16 mouse cellular contexts compared by ENCODE assay signal in genomic region chr11:51962277-51962676, GRCm38 (mm10). TPM values are rescaled to one million over a fixed set of nuclear protein-coding genes. Genes with fewer than 3 reads are reported as not detected.
A peak's percentile ranks its signal among the peaks of the same experiment; 100 is the strongest.
DNase-seq lines count a peak whose midpoint lies in the region; ATAC-seq and TF ChIP-seq lines count a peak whose summit lies in the region.
"Had no signal": no experiment of that assay in that cellular context is flagged by ENCODE, and none has a peak within 500 bp of the region (broad histone marks: within the 10 kb centered on the region; RNA-seq: fewer than 3 reads in every experiment).

No protein-coding gene starts in this region.

- H3K9ac ChIP-seq in stomach, postnatal 0 days (ENCODE audit: low read length), result no peak overlapping the region
- no peak overlapping the region for H3K9ac ChIP-seq in midbrain, embryonic 11.5 days (ENCODE audit: low read length)
- H3K9ac ChIP-seq: embryonic facial prominence, embryonic 12.5 days; forebrain, embryonic 12.5 days had no signal

- 71% methylated on average over 7 of the region's 7 CpGs for WGBS in thymus, adult 2 months
- WGBS in stomach, postnatal 0 days, result 92% methylated on average over 7 of the region's 7 CpGs
- WGBS in midbrain, embryonic 11.5 days, result 93% methylated on average over 7 of the region's 7 CpGs

- TF ChIP-seq POLR2A in thymus, adult 2 months (IDR thresholded peaks at IDR 0.05; ENCODE audit: control insufficient read depth, extremely low read depth, insufficient read depth, low read length, poor library complexity), result no peak

- H3K27me3 ChIP-seq in thymus, adult 2 months (ENCODE audit: control insufficient read depth, insufficient read depth, low read length), result no peaks in the 10 kb centered on the region
- no peaks in the 10 kb centered on the region for H3K27me3 ChIP-seq in stomach, postnatal 0 days (ENCODE audit: control insufficient read depth, insufficient read depth, low read length)
- no peaks in the 10 kb centered on the region for H3K27me3 ChIP-seq in midbrain, embryonic 11.5 days (ENCODE audit: control insufficient read depth, insufficient read depth, low read length)
- H3K27me3 ChIP-seq: embryonic facial prominence, embryonic 12.5 days; forebrain, embryonic 12.5 days had no signal

- DNase-seq in thymus, adult 2 months, result no peak
- no peak for DNase-seq in thymus, postnatal 10 days (ENCODE audit: low spot score in 2 of 2)
- peak; percentile 88 for DNase-seq in fat pad, adult 2 months (ENCODE audit: extremely low read depth, low read depth, low spot score)
- no peak for DNase-seq in stomach, postnatal 0 days (ENCODE audit: low spot score)
- no peak for DNase-seq in midbrain, embryonic 11.5 days (ENCODE audit: low spot score, missing footprints)
- DNase-seq: adrenal gland, adult 2 months; adrenal gland, postnatal 10 days; adrenal gland, postnatal 25 days; cerebellum, adult 11-12 months; cerebellum, adult 9-10 months had no signal

- no peak for TF ChIP-seq EP300 in stomach, postnatal 0 days (optimal IDR thresholded peaks at IDR 0.05)

- no peaks in the 10 kb centered on the region for H3K36me3 ChIP-seq in thymus, adult 2 months (ENCODE audit: control insufficient read depth, insufficient read depth, low read length)
- no peaks in the 10 kb centered on the region for H3K36me3 ChIP-seq in stomach, postnatal 0 days (ENCODE audit: control insufficient read depth, insufficient read depth, low read length)
- no peaks in the 10 kb centered on the region for H3K36me3 ChIP-seq in midbrain, embryonic 11.5 days (ENCODE audit: control insufficient read depth, insufficient read depth, low read length)
- H3K36me3 ChIP-seq: embryonic facial prominence, embryonic 10.5 days; embryonic facial prominence, embryonic 12.5 days; forebrain, embryonic 10.5 days; forebrain, embryonic 12.5 days had no signal

- no peaks in the 10 kb centered on the region for H3K9me3 ChIP-seq in stomach, postnatal 0 days (ENCODE audit: control insufficient read depth, low read length)
- no peaks in the 10 kb centered on the region for H3K9me3 ChIP-seq in midbrain, embryonic 11.5 days (ENCODE audit: control insufficient read depth, low read length)
- H3K9me3 ChIP-seq: embryonic facial prominence, embryonic 10.5 days; embryonic facial prominence, embryonic 12.5 days; forebrain, embryonic 10.5 days; forebrain, embryonic 12.5 days had no signal

- peaks cover 35% of the 10 kb centered on the region for H3K4me1 ChIP-seq in thymus, adult 2 months (replicated peaks; ENCODE audit: control insufficient read depth, insufficient read depth, low read length)
- H3K4me1 ChIP-seq in stomach, postnatal 0 days (replicated peaks; ENCODE audit: control insufficient read depth, insufficient read depth), result no peaks in the 10 kb centered on the region
- H3K4me1 ChIP-seq in midbrain, embryonic 11.5 days (ENCODE audit: control insufficient read depth, insufficient read depth, low read length), result no peaks in the 10 kb centered on the region
- H3K4me1 ChIP-seq: embryonic facial prominence, embryonic 12.5 days; forebrain, embryonic 12.5 days had no signal

- no peak overlapping the region for H3K4me2 ChIP-seq in stomach, postnatal 0 days (replicated peaks; ENCODE audit: low read depth)
- H3K4me2 ChIP-seq in midbrain, embryonic 11.5 days, result no peak overlapping the region
- H3K4me2 ChIP-seq: embryonic facial prominence, embryonic 12.5 days; forebrain, embryonic 12.5 days had no signal

- no peak for TF ChIP-seq CTCF in thymus, adult 2 months (IDR thresholded peaks at IDR 0.05; ENCODE audit: borderline replicate concordance, control insufficient read depth, extremely low read depth, insufficient read depth, low read length, poor library complexity)
- no peak for TF ChIP-seq CTCF in stomach, postnatal 0 days (IDR thresholded peaks at IDR 0.05; ENCODE audit: low read depth)

- H3K4me3 ChIP-seq in thymus, adult 2 months (ENCODE audit: control insufficient read depth, insufficient read depth, low read length), result peak overlapping the region; percentile 52
- H3K4me3 ChIP-seq in stomach, postnatal 0 days (ENCODE audit: low read depth, low read length), result no peak overlapping the region
- H3K4me3 ChIP-seq in midbrain, embryonic 11.5 days (ENCODE audit: low read depth, low read length), result no peak overlapping the region
- H3K4me3 ChIP-seq: embryonic facial prominence, embryonic 10.5 days; embryonic facial prominence, embryonic 12.5 days; forebrain, embryonic 10.5 days; forebrain, embryonic 12.5 days had no signal

- H3K27ac ChIP-seq in thymus, adult 2 months (ENCODE audit: control insufficient read depth, insufficient read depth, low read length), result peak overlapping the region; percentile 92
- no peak overlapping the region for H3K27ac ChIP-seq in stomach, postnatal 0 days (replicated peaks)
- no peak overlapping the region for H3K27ac ChIP-seq in midbrain, embryonic 11.5 days (ENCODE audit: low read depth, low read length)
- H3K27ac ChIP-seq: embryonic facial prominence, embryonic 10.5 days; embryonic facial prominence, embryonic 12.5 days; forebrain, embryonic 10.5 days; forebrain, embryonic 12.5 days had no signal

- no peak for ATAC-seq in stomach, postnatal 0 days (ENCODE audit: low FRiP score, low TSS enrichment)
- ATAC-seq in midbrain, embryonic 11.5 days (ENCODE audit: low FRiP score), result no peak
- ATAC-seq: forebrain, embryonic 14.5 days; forebrain, embryonic 16.5 days had no signal

RNA-seq across cellular contexts. Expression of gene Cdkn2aipnl, which starts 5.2 kb away (rescaled TPM):
- 89.3 and 92.4 TPM in 2 replicates for polyA plus RNA-seq in thymus, adult 2 months (2012; rRNA removed)
- 43.0 and 46.9 TPM in 2 replicates for polyA plus RNA-seq in stomach, postnatal 0 days (2015; fragmentation: Nextera tagmentation; extraction: Ambion mirVana)
- polyA plus RNA-seq in midbrain, embryonic 11.5 days (2014; fragmentation: Nextera tagmentation; extraction: Ambion mirVana), result 141 and 142 TPM in 2 replicates

RNA-seq across cellular contexts. Expression of gene Ube2b, which starts 38.3 kb away (rescaled TPM):
- 63.9 and 72.5 TPM in 2 replicates for polyA plus RNA-seq in thymus, adult 2 months (2012; rRNA removed)
- polyA plus RNA-seq in stomach, postnatal 0 days (2015; fragmentation: Nextera tagmentation; extraction: Ambion mirVana), result 182 and 183 TPM in 2 replicates
- polyA plus RNA-seq in midbrain, embryonic 11.5 days (2014; fragmentation: Nextera tagmentation; extraction: Ambion mirVana), result 192 and 214 TPM in 2 replicates

RNA-seq across cellular contexts. Expression of gene Cdkl3, which starts 41.7 kb away (rescaled TPM):
- 3.1 and 3.4 TPM in 2 replicates for polyA plus RNA-seq in thymus, adult 2 months (2012; rRNA removed)
- polyA plus RNA-seq in stomach, postnatal 0 days (2015; fragmentation: Nextera tagmentation; extraction: Ambion mirVana), result 4.8 and 5.5 TPM in 2 replicates
- 11.0 and 16.6 TPM in 2 replicates for polyA plus RNA-seq in midbrain, embryonic 11.5 days (2014; fragmentation: Nextera tagmentation; extraction: Ambion mirVana)
